Mouse (Mus musculus): ENCODE data around the gene Wfikkn1. TPM values are rescaled to one million over a fixed set of nuclear protein-coding genes. Genes with fewer than 3 reads are reported as not detected.

Gene Wfikkn1
- polyA plus RNA-seq, 1 experiment from 2014 or later: 0.41 TPM

DNA sequence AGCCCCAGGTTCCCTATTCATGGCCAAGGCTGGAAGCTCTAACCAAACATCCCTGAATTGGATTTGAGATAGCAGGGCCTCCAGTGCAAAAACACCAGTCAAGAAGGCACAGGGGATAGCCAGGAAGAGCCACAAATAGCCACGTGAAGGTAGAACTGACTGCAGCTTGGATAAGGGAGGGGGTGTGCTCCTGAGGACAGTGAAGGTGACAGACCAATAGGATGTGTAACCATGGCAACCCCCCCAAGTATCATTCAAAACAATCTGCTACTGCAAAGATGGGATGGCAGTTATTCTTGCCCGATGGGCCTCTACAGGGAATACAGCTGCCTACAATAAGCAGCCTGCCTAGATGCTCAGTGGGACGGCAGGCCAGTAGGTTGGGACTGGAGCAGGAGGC is 43.1 kb downstream of the Wfikkn1 start:
- H3K9me3 ChIP-seq (replicated peaks; ENCODE audit: control insufficient read depth, low read length): no peaks in the 10 kb centered on the region
- 36% methylated on average over 3 of the region's 3 CpGs for WGBS
- H3K4me2 ChIP-seq (ENCODE audit: low read depth, low read length): peak overlapping the region; percentile 77; the same call in 1 of the 2 replicates
- no peak for ATAC-seq (replicated peaks; ENCODE audit: extremely low read depth, insufficient read depth, low FRiP score)
- H3K4me3 ChIP-seq (ENCODE audit: low read length): no peak overlapping the region
- H3K27ac ChIP-seq (ENCODE audit: low read length): peak overlapping the region; percentile 66
- H3K27me3 ChIP-seq (ENCODE audit: control insufficient read depth, insufficient read depth, low read length): no peaks in the 10 kb centered on the region
- H3K36me3 ChIP-seq (ENCODE audit: control insufficient read depth, insufficient read depth): peaks cover 35% of the 10 kb centered on the region
- H3K9ac ChIP-seq (ENCODE audit: low read length): no peak overlapping the region; the same call in 1 of the 2 replicates
- peaks cover 35% of the 10 kb centered on the region for H3K4me1 ChIP-seq (ENCODE audit: control insufficient read depth, insufficient read depth, low read length)

DNA sequence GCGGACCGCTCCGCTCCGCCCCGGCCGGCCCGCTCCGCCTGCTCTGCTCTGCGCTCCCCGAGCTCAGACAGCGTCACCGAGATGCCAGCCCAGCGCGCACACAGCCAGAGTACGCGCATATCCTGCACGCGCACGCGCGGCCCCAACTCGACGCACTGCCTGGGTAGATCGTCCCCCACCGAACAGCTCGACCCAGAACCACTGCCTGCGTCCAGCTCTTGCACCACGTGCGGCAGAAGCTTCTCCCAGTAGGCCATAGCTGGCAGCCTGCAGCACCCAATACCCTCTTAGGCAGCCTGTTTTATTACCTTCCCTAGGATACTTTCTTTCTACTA is 43.6 kb downstream of the Wfikkn1 start, which contains the start of gene Rhbdl1:
Gene Rhbdl1 (minus strand): TSS at position 220 of the 335 bp plus-strand sequence.
- H3K4me1 ChIP-seq (ENCODE audit: control insufficient read depth, insufficient read depth, low read length): peaks cover 36% of the 10 kb centered on the region
- H3K27me3 ChIP-seq (ENCODE audit: control insufficient read depth, insufficient read depth, low read length): no peaks in the 10 kb centered on the region
- 0 out of 2 replicates have a peak, but pooled peaks have one; percentile 2 for ATAC-seq (replicated peaks; ENCODE audit: extremely low read depth, insufficient read depth, low FRiP score)
- H3K4me2 ChIP-seq (ENCODE audit: low read depth, low read length): peak within 1 kb of the TSS; percentile 77
- H3K27ac ChIP-seq (ENCODE audit: low read length): peak within 1 kb of the TSS; percentile 66
- WGBS: under 1% methylated on average over 21 of the region's 29 CpGs
- no peaks in the 10 kb centered on the region for H3K9me3 ChIP-seq (replicated peaks; ENCODE audit: control insufficient read depth, low read length)
- peak within 1 kb of the TSS; percentile 77 for H3K9ac ChIP-seq (ENCODE audit: low read length)
- H3K4me3 ChIP-seq (ENCODE audit: low read length): peak within 1 kb of the TSS; percentile 43
- peaks cover 30% of the 10 kb centered on the region for H3K36me3 ChIP-seq (ENCODE audit: control insufficient read depth, insufficient read depth)

DNA sequence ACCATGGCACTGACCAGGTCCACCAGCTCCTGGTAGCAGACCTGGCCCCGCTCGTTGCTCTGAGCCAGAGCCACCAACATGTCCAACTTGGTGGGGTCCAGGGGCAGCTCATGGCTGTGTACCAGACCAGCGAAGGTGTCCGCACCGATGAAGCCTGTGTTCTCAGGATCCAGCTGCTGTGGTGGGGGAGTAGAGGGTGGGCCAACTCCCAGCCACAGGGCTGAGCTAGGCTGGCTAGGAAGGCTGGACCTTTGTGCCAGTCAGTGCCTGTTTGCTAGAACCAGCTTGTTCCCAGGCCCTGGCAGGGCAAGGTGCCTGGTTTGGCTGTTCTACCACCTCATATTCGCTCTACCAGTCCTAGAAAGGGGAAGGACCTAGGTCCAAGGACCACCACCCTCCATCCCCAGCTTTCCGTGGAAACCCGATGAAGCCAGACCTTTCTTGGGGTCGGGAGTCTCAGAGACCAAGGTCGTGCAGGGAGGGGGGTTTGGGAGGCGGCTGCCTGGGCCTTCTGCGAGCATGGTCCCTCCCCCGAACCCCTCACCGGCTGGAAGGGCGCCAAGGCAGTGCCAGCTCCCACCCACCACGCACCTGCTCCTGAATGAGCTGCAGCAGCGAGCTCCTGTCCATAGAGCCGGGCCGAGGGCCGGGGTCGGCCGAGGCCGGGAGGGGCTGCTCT is 44.1 kb downstream of the Wfikkn1 start:
- WGBS: 23% methylated on average over 22 of the region's 23 CpGs
- peak overlapping the region; percentile 43 for H3K4me3 ChIP-seq (ENCODE audit: low read length)
- H3K36me3 ChIP-seq (ENCODE audit: control insufficient read depth, insufficient read depth): peaks cover 28% of the 10 kb centered on the region
- H3K27ac ChIP-seq (ENCODE audit: low read length): peak overlapping the region; percentile 66
- no peaks in the 10 kb centered on the region for H3K9me3 ChIP-seq (replicated peaks; ENCODE audit: control insufficient read depth, low read length)
- peak overlapping the region; percentile 77 for H3K4me2 ChIP-seq (ENCODE audit: low read depth, low read length)
- no peak for ATAC-seq (replicated peaks; ENCODE audit: extremely low read depth, insufficient read depth, low FRiP score)
- no peaks in the 10 kb centered on the region for H3K27me3 ChIP-seq (ENCODE audit: control insufficient read depth, insufficient read depth, low read length)
- peaks cover 41% of the 10 kb centered on the region for H3K4me1 ChIP-seq (ENCODE audit: control insufficient read depth, insufficient read depth, low read length)
- H3K9ac ChIP-seq (ENCODE audit: low read length): peak overlapping the region; percentile 77

DNA sequence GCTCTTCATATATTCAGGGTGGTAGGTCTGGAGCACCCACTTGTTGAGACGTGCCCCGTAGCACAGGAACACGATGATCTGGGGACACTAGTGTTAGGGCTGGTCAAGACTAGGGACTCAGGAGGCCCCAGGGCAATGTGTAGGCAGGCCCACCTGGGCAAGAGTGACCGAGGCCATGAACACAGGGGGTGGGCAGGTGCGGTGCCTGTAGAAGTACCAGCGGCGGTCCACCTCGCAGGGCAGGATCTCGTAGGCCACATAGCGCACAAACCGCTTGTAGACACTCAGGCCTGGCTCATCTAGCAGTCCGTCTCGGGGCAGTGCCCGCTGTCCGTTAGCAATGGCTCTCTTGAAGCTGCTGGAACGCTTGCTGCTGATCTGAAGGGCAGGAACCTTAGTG is 44.8 kb downstream of the Wfikkn1 start:
- ATAC-seq (replicated peaks; ENCODE audit: extremely low read depth, insufficient read depth, low FRiP score): no peak
- Histone ChIP-seq H3K36me3 (ENCODE audit: control insufficient read depth, insufficient read depth) (peaks cover 28% of the 10 kb centered on the region), H3K4me2 (ENCODE audit: low read depth, low read length) (no peak overlapping the region), H3K9ac (ENCODE audit: low read length) (peak overlapping the region; percentile 9; the same call in 1 of the 2 replicates), H3K4me3 (ENCODE audit: low read length) (no peak overlapping the region), H3K27ac (ENCODE audit: low read length) (no peak overlapping the region), H3K27me3 (ENCODE audit: control insufficient read depth, insufficient read depth, low read length) (no peaks in the 10 kb centered on the region), H3K9me3 (replicated peaks; ENCODE audit: control insufficient read depth, low read length) (no peaks in the 10 kb centered on the region), H3K4me1 (ENCODE audit: control insufficient read depth, insufficient read depth, low read length) (peaks cover 49% of the 10 kb centered on the region)
- 93% methylated on average over 16 of the region's 16 CpGs for WGBS

- Histone ChIP-seq H3K9me3 (replicated peaks; ENCODE audit: control insufficient read depth, low read length) (no peaks in the 10 kb centered on the region), H3K4me3 (ENCODE audit: low read length) (no peak overlapping the region), H3K27ac (ENCODE audit: low read length) (no peak overlapping the region), H3K4me1 (ENCODE audit: control insufficient read depth, insufficient read depth, low read length) (peaks cover 53% of the 10 kb centered on the region), H3K27me3 (ENCODE audit: control insufficient read depth, insufficient read depth, low read length) (no peaks in the 10 kb centered on the region), H3K9ac (ENCODE audit: low read length) (no peak overlapping the region; the same call in 1 of the 2 replicates), H3K4me2 (ENCODE audit: low read depth, low read length) (no peak overlapping the region), H3K36me3 (ENCODE audit: control insufficient read depth, insufficient read depth) (peaks cover 27% of the 10 kb centered on the region)
- WGBS: 95% methylated on average over 7 of the region's 7 CpGs
- ATAC-seq (replicated peaks; ENCODE audit: extremely low read depth, insufficient read depth, low FRiP score): no peak
Measured at GRCm38 (mm10) chr17:25835301-25835700, 45.4 kb downstream of the Wfikkn1 start.

DNA sequence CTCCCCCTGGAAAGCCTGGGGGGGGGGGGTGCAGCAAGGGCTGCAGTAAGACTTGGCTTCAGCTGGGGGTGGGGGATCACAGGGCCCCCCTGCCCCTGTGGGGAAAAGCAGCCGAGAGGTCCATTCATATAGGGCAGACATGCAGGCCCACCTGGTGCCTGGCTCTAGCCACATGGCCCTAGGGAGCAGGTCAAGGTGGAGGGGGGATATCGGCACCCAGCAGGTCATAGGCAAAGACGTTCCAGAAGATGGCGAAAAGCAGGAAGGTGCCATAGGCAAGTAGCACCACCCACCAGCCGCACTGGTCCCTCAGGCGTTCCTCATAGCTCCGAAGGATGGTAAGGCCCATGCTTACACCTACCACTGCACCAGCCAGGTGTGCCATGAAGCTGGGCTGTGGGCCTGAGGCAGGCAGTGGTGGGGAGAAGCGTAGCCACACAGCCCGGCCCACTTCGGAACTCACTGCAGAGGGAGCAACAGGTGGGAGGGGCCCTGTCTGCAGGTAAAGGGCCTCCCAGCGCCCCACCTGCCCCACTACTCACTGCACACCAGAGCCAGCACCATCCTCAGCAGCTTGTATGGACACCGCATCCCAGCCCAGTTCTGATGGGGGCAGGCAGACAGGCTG is 45.9 kb downstream of the Wfikkn1 start:
- Histone ChIP-seq H3K36me3 (ENCODE audit: control insufficient read depth, insufficient read depth) (peaks cover 26% of the 10 kb centered on the region), H3K4me3 (ENCODE audit: low read length) (peak overlapping the region; percentile 90), H3K27me3 (ENCODE audit: control insufficient read depth, insufficient read depth, low read length) (no peaks in the 10 kb centered on the region), H3K4me1 (ENCODE audit: control insufficient read depth, insufficient read depth, low read length) (peaks cover 58% of the 10 kb centered on the region), H3K9me3 (replicated peaks; ENCODE audit: control insufficient read depth, low read length) (no peaks in the 10 kb centered on the region), H3K9ac (ENCODE audit: low read length) (peak overlapping the region; percentile 93), H3K4me2 (ENCODE audit: low read depth, low read length) (peak overlapping the region; percentile 92), H3K27ac (ENCODE audit: low read length) (peak overlapping the region; percentile 99)
- ATAC-seq (replicated peaks; ENCODE audit: extremely low read depth, insufficient read depth, low FRiP score): no peak
- 88% methylated on average over 12 of the region's 12 CpGs for WGBS

DNA sequence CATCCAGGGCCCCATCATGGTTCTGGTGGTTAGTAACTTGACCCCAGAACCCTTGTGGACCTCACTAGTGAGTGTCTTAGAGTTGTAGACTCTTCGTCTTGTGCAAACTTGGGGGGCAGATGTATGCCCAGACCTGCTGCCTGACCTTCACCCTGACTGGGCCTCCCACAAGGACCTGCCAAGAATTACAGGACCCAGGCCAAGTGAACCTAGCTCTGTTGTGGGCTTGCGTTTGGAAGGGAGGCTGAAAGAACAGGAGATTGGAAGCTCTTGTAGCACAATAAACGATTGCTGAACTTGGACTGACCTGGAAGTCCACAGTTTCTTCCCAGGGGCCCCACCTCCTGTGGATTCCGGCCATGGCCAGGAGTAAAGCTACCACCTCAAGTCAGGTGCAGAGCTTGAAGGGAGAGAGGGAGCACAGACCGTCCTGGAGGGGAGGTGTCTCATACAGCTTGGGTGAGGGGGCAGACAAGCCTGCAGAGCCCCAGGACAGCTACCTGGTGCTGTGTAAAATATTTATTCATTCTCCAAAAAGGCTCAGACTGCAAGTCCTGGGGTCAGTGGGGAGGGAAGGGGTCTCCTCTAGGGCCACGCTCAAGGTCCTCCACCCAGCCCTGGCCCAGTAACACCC is 46.6 kb downstream of the Wfikkn1 start:
- ATAC-seq (replicated peaks; ENCODE audit: extremely low read depth, insufficient read depth, low FRiP score): no peak
- peak overlapping the region; percentile 90 for H3K4me3 ChIP-seq (ENCODE audit: low read length)
- peaks cover 63% of the 10 kb centered on the region for H3K4me1 ChIP-seq (ENCODE audit: control insufficient read depth, insufficient read depth, low read length)
- H3K27ac ChIP-seq (ENCODE audit: low read length): peak overlapping the region; percentile 99
- H3K36me3 ChIP-seq (ENCODE audit: control insufficient read depth, insufficient read depth): peaks cover 19% of the 10 kb centered on the region
- no peaks in the 10 kb centered on the region for H3K9me3 ChIP-seq (replicated peaks; ENCODE audit: control insufficient read depth, low read length)
- H3K27me3 ChIP-seq (ENCODE audit: control insufficient read depth, insufficient read depth, low read length): no peaks in the 10 kb centered on the region
- peak overlapping the region; percentile 92 for H3K4me2 ChIP-seq (ENCODE audit: low read depth, low read length)
- H3K9ac ChIP-seq (ENCODE audit: low read length): peak overlapping the region; percentile 93
- 18% methylated on average over 6 of the region's 6 CpGs for WGBS

- Histone ChIP-seq H3K27me3 (ENCODE audit: control insufficient read depth, insufficient read depth, low read length) (no peaks in the 10 kb centered on the region), H3K27ac (ENCODE audit: low read length) (peak within 1 kb of the TSS; percentile 99), H3K4me1 (ENCODE audit: control insufficient read depth, insufficient read depth, low read length) (peaks cover 67% of the 10 kb centered on the region), H3K9ac (ENCODE audit: low read length) (peak within 1 kb of the TSS; percentile 97), H3K4me3 (ENCODE audit: low read length) (peak within 1 kb of the TSS; percentile 90), H3K4me2 (ENCODE audit: low read depth, low read length) (peak within 1 kb of the TSS; percentile 98), H3K9me3 (replicated peaks; ENCODE audit: control insufficient read depth, low read length) (no peaks in the 10 kb centered on the region), H3K36me3 (ENCODE audit: control insufficient read depth, insufficient read depth) (peaks cover 18% of the 10 kb centered on the region)
- WGBS: under 1% methylated on average over 24 of the region's 24 CpGs
- peak; percentile 76 for ATAC-seq (replicated peaks; ENCODE audit: extremely low read depth, insufficient read depth, low FRiP score)
Measured at GRCm38 (mm10) chr17:25833291-25833663, 47.4 kb downstream of the Wfikkn1 start, which contains the start of gene Stub1. Gene Stub1, minus strand, starts transcription at chr17:25833404.
